Mouse (Mus musculus) midbrain, embryonic 16.5 days (tissue): ENCODE measurements around the gene Pdx1. TPM values are rescaled to one million over a fixed set of nuclear protein-coding genes. Genes with fewer than 3 reads are reported as not detected.

Source experiments
- ATAC-seq: fragments of 200-750 bp; cut with Nextera tagmentation; 2 replicates; pipeline ENCODE4 v1.8.0; 2017; ENCODE audit warnings: moderate TSS enrichment
- H3K27ac ChIP-seq: fragments of 300-500 bp; sonication (generic); 2 replicates; pipeline ENCODE4 v1.5.1; 2014; ENCODE audit warnings: mild to moderate bottlenecking, low read length, mixed read lengths
- H3K27me3 ChIP-seq: fragments of 300-500 bp; sonication (generic); 2 replicates; pipeline ENCODE4 v1.6.1; 2014; ENCODE audit warnings: low read depth, low read length, mixed read lengths; ENCODE audit not compliant: control insufficient read depth, insufficient read depth
- H3K36me3 ChIP-seq: fragments of 300-500 bp; sonication (generic); 2 replicates; pipeline ENCODE4 v1.6.1; 2014; ENCODE audit warnings: mild to moderate bottlenecking, low read length, moderate library complexity, mixed read lengths; ENCODE audit not compliant: control insufficient read depth, insufficient read depth
- H3K4me1 ChIP-seq: fragments of 300-500 bp; sonication (generic); 2 replicates; pipeline ENCODE4 v1.6.1; 2014; ENCODE audit warnings: mild to moderate bottlenecking, low read length, mixed read lengths; ENCODE audit not compliant: control insufficient read depth, insufficient read depth
- H3K4me2 ChIP-seq: fragments of 300-500 bp; sonication (generic); 2 replicates; pipeline ENCODE4 v1.6.1; 2014; ENCODE audit warnings: mild to moderate bottlenecking, low read length, mixed read lengths
- H3K4me3 ChIP-seq: fragments of 300-500 bp; sonication (generic); 2 replicates; pipeline ENCODE4 v1.5.1; 2014; ENCODE audit warnings: low read depth, mild to moderate bottlenecking, low read length, moderate library complexity, mixed read lengths
- H3K9ac ChIP-seq: fragments of 300-500 bp; sonication (generic); 2 replicates; pipeline ENCODE4 v1.6.1; 2014; ENCODE audit warnings: low read depth, low read length, mixed read lengths
- H3K9me3 ChIP-seq: fragments of 300-500 bp; sonication (generic); replicated peaks from 2 replicates; pipeline ENCODE4 v1.6.1; 2014; ENCODE audit warnings: mild to moderate bottlenecking, low read length, mixed read lengths; ENCODE audit not compliant: control insufficient read depth, poor library complexity, severe bottlenecking
- WGBS: fragments of 180-500 bp; shearing (Covaris S2); extraction: QIAGEN DNeasy Blood & Tissue Kit; methylation state at CpG from one replicate; pipeline ENCODE4 v1.1.7; 2014; 5-methylcytosine and 5-hydroxymethylcytosine counted together
- microRNA-seq: library from miRNA; unstranded; fragments of <30 nt; microRNA quantifications from one replicate; pipeline ENCODE4, GENCODE M21; 2017
- polyA plus RNA-seq: library from polyadenylated mRNA; unstranded; fragments of >200 nt; fragmentation: Nextera tagmentation; extraction: Ambion mirVana; gene quantifications from 2 replicates; pipeline ENCODE4 v1.2.1, GENCODE M21; 2015

The Pdx1 gene
- polyA plus RNA-seq, 1 experiment from 2014 or later, result not detected

GRCm38 (mm10) chr5:147315432-147316075 lies 45.8 kb downstream of the Pdx1 start:
- H3K9me3 ChIP-seq, result no peaks in the 10 kb centered on the region
- ATAC-seq, result no peak
- H3K4me1 ChIP-seq, result peaks cover 2% of the 10 kb centered on the region; the same call in 1 of the 2 replicates
- no peak overlapping the region for H3K9ac ChIP-seq
- H3K4me2 ChIP-seq, result no peak overlapping the region
- no peaks in the 10 kb centered on the region for H3K36me3 ChIP-seq
- H3K4me3 ChIP-seq, result no peak overlapping the region
- under 1% methylated on average over 25 of the region's 25 CpGs for WGBS
- no peak overlapping the region for H3K27ac ChIP-seq
- H3K27me3 ChIP-seq, result peaks cover 80% of the 10 kb centered on the region

DNA sequence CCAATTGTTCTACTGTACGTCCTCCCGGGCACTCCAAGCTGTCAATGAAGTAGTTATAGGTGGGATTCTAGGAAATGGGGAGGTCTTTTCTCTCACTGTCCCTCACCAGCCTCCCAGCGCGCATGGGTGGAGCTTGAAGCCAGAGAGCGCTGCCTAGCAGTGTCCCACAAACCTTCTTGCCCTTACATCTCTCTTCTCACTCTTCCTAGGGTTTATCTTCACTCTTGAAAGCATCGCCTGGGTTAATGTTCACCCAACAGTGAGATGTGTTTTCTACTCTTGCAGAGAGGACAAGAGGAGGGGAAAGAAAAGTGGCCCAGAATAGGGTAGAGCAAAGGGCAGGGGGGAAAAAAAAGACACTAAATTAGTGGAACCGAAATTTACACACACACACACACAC lies 47.6 kb downstream of the Pdx1 start:
- no peak for ATAC-seq
- no peak overlapping the region for H3K9ac ChIP-seq
- 5% methylated on average over 7 of the region's 7 CpGs for WGBS
- peaks cover 78% of the 10 kb centered on the region for H3K27me3 ChIP-seq
- H3K4me3 ChIP-seq, result no peak overlapping the region
- H3K27ac ChIP-seq, result no peak overlapping the region
- H3K4me2 ChIP-seq, result no peak overlapping the region
- H3K4me1 ChIP-seq, result peaks cover 2% of the 10 kb centered on the region; the same call in 1 of the 2 replicates
- H3K9me3 ChIP-seq, result no peaks in the 10 kb centered on the region
- H3K36me3 ChIP-seq, result no peaks in the 10 kb centered on the region

GRCm38 (mm10) chr5:147317991-147318390 lies 48.2 kb downstream of the Pdx1 start:
- H3K4me2 ChIP-seq, result no peak overlapping the region
- H3K9me3 ChIP-seq, result no peaks in the 10 kb centered on the region
- H3K4me1 ChIP-seq, result peaks cover 2% of the 10 kb centered on the region; the same call in 1 of the 2 replicates
- H3K27ac ChIP-seq, result no peak overlapping the region
- H3K27me3 ChIP-seq, result peaks cover 82% of the 10 kb centered on the region
- 21% methylated on average over 7 of the region's 7 CpGs for WGBS
- H3K9ac ChIP-seq, result no peak overlapping the region
- H3K4me3 ChIP-seq, result no peak overlapping the region
- no peak for ATAC-seq
- no peaks in the 10 kb centered on the region for H3K36me3 ChIP-seq

DNA sequence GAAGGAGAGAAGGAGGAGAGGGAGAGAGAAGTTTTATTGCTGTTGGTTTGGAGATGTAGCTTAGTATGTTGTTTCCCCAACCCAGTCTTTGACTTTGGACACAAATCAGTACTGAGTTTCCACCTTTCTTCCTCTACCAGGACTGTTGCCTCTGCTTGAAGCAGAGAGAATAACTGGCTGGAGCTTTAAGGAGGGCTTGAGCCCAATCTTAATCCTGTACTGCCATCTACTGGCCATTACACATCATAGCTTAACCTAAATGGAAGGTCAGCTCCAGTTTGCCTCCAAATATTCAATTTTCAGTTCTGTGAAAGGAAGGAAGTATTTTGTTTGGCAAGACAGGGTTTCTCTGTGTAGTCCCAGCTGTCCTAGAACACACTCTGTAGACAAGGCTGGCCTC lies 49.9 kb downstream of the Pdx1 start:
- Histone ChIP-seq H3K27me3 (peaks cover 66% of the 10 kb centered on the region), H3K4me2 (no peak overlapping the region), H3K36me3 (no peaks in the 10 kb centered on the region), H3K4me1 (peaks cover 2% of the 10 kb centered on the region; the same call in 1 of the 2 replicates), H3K27ac (no peak overlapping the region), H3K9me3 (no peaks in the 10 kb centered on the region), H3K4me3 (no peak overlapping the region), H3K9ac (no peak overlapping the region)
- peak; percentile 61; the same call in 1 of the 2 replicates for ATAC-seq

DNA sequence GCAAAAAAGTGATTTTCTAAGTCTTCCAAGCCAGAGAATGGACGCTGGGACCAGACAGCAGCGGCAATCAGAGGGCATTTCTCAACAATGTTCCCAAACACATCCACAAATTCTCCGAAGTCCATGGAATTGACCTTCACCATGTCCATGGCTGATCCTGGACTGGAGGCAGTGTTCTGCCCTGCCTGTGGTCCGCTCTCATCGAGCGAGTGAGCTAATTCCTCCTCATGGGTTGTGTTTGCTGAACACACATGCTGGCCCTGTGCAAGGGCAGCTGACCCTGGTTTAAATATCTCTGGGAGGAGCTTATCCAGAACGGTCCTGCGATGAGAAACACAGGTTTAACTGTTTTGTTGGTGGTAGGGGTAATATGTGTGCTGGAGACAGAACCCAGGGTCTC lies 52.4 kb downstream of the Pdx1 start, which contains the start of gene Urad:
Urad (minus strand) TSS at position 258 of the 400 bp plus-strand sequence.
- Histone ChIP-seq H3K4me1 (no peaks in the 10 kb centered on the region), H3K9me3 (no peaks in the 10 kb centered on the region), H3K27ac (no peak within 1 kb of the TSS), H3K4me3 (no peak within 1 kb of the TSS), H3K36me3 (no peaks in the 10 kb centered on the region), H3K27me3 (peaks cover 46% of the 10 kb centered on the region), H3K9ac (no peak within 1 kb of the TSS), H3K4me2 (no peak within 1 kb of the TSS)
- ATAC-seq, result no peak
- 76% methylated on average over 8 of the region's 8 CpGs for whole genome bisulfite sequencing

DNA sequence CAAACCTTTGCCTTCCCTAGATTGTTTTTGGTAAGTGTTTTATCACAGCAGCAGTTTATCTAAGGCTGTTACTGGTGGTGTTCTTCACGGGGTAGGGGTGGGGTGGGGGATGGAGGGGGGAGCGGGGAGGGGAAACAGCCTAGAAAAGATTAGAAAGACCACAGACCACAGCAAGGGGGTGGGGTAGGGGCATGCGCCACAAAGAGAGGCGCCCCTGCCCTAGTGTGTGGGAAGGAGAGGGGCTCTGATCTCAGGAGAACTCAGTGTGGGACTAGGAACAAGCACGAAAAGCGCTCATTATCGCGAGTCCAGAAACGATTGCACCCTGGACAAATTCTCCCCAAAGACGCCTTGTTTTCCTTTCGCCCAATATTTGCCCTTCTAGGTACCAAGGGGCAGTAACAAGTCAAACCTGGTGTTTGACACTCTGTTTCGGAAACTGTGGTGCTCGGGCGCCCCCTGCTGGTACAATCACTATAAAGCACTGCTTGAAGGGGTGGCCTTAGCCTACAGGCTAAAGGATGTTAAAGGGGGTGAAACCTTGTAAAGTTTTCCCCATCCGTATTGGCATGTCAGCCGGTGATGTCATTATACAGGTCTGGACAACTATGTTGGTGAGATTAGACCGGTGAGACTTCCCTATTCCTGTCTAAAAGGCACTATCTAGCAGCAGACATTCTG lies 53.6 kb downstream of the Pdx1 start:
- WGBS, result 21% methylated on average over 17 of the region's 17 CpGs
- no peaks in the 10 kb centered on the region for H3K36me3 ChIP-seq
- H3K9ac ChIP-seq, result no peak overlapping the region
- H3K4me2 ChIP-seq, result no peak overlapping the region
- peaks cover 34% of the 10 kb centered on the region for H3K27me3 ChIP-seq
- no peaks in the 10 kb centered on the region for H3K4me1 ChIP-seq
- no peak for ATAC-seq
- no peak overlapping the region for H3K4me3 ChIP-seq
- H3K9me3 ChIP-seq, result no peaks in the 10 kb centered on the region
- H3K27ac ChIP-seq, result no peak overlapping the region

Small RNA genes lying within 50 kb of the gene (microRNA-seq; reads per million reads assigned to microRNA genes)
- gene Mir7k, result not detected

Other genes starting within 250 kb of the Pdx1 start
- 4.5 and 5.0 TPM in 2 replicates for gene Lnx2, start 193.4 kb upstream of the Pdx1 start, polyA plus RNA-seq
- 87.6 and 89.7 TPM in 2 replicates for gene Polr1d, start 192.9 kb upstream of the Pdx1 start, polyA plus RNA-seq
- gene Gsx1, start 81.3 kb upstream of the Pdx1 start, polyA plus RNA-seq, result 2.2 and 4.2 TPM in 2 replicates
- gene Cdx2, start 37.3 kb downstream of the Pdx1 start, polyA plus RNA-seq, result not detected in 2 replicates
- gene Urad, start 52.5 kb downstream of the Pdx1 start, polyA plus RNA-seq, result not detected in 2 replicates
- 1.2 TPM in 2 replicates for gene Flt3, start 130.5 kb downstream of the Pdx1 start, polyA plus RNA-seq
- gene Pan3, start 160.2 kb downstream of the Pdx1 start, polyA plus RNA-seq, result 59.0 and 61.1 TPM in 2 replicates